Mouse (Mus musculus) hindbrain, embryonic 13.5 days (tissue): ENCODE measurements at regions not wholly inside any gene's neighbourhood (a gene's known extent, or its start where the extent isn't known, plus 50 kb on each side); places are given as distances from the start of the nearest gene placed in this dataset.

Source experiments
- ATAC-seq: fragments of 200-750 bp; cut with Nextera tagmentation; 2 replicates; pipeline ENCODE4 v1.8.0; 2017; ENCODE audit warnings: moderate TSS enrichment; ENCODE audit not compliant: low FRiP score
- H3K27ac ChIP-seq: fragments of 300-500 bp; sonication (generic); 2 replicates; pipeline ENCODE4 v1.5.1; 2015; ENCODE audit warnings: inconsistent platforms, mild to moderate bottlenecking, moderate library complexity
- H3K27me3 ChIP-seq: fragments of 300-500 bp; sonication (generic); 2 replicates; pipeline ENCODE4 v1.6.1; 2015; ENCODE audit warnings: mild to moderate bottlenecking, inconsistent platforms
- H3K36me3 ChIP-seq: fragments of 300-500 bp; sonication (generic); 2 replicates; pipeline ENCODE4 v1.6.1; 2015; ENCODE audit warnings: mild to moderate bottlenecking, inconsistent platforms
- H3K4me1 ChIP-seq: fragments of 300-500 bp; sonication (generic); replicated peaks from 2 replicates; pipeline ENCODE4 v1.6.1; 2015; ENCODE audit warnings: inconsistent platforms
- H3K4me2 ChIP-seq: fragments of 300-500 bp; sonication (generic); 2 replicates; pipeline ENCODE4 v1.6.1; 2015; ENCODE audit warnings: inconsistent platforms, mild to moderate bottlenecking, moderate library complexity
- H3K4me3 ChIP-seq: fragments of 300-500 bp; sonication (generic); 2 replicates; pipeline ENCODE4 v1.5.1; 2015; ENCODE audit warnings: mild to moderate bottlenecking, inconsistent platforms
- H3K9ac ChIP-seq: fragments of 300-500 bp; sonication (generic); 2 replicates; pipeline ENCODE4 v1.6.1; 2015; ENCODE audit warnings: mild to moderate bottlenecking, inconsistent platforms
- H3K9me3 ChIP-seq: fragments of 300-500 bp; sonication (generic); 2 replicates; pipeline ENCODE4 v1.6.1; 2016; ENCODE audit warnings: inconsistent platforms
- WGBS: fragments of 180-500 bp; shearing (Covaris S2); methylation state at CpG from one replicate; pipeline ENCODE4 v1.1.7; 2015; 5-methylcytosine and 5-hydroxymethylcytosine counted together

DNA sequence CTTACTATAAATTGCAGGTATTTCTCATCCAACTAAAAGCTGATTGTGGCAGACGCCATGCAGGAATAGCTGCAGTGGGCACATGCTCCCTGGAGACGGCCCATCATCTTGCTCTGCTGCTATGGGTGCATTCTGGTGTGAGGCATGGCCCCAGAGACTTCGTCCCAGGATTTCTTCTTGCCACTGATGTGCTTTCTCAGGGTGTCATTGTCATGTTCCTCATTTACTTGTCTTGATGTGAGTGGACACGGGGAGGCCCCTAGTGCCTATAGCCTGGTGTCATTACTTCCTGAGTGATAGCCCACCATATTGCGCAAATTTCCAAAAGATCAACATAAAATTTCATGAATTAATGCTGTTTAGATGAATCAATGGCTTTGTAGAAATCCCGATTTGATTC is 336.5 kb downstream of the Gm49356 start:
- H3K4me2 ChIP-seq: no peak overlapping the region
- WGBS: 88% methylated on average over 6 of the region's 6 CpGs
- no peaks in the 10 kb centered on the region for H3K36me3 ChIP-seq
- no peak overlapping the region for H3K4me3 ChIP-seq
- H3K4me1 ChIP-seq: no peaks in the 10 kb centered on the region
- H3K27ac ChIP-seq: no peak overlapping the region
- no peak overlapping the region for H3K9ac ChIP-seq
- no peaks in the 10 kb centered on the region for H3K9me3 ChIP-seq
- no peak for ATAC-seq
- H3K27me3 ChIP-seq: no peaks in the 10 kb centered on the region

DNA sequence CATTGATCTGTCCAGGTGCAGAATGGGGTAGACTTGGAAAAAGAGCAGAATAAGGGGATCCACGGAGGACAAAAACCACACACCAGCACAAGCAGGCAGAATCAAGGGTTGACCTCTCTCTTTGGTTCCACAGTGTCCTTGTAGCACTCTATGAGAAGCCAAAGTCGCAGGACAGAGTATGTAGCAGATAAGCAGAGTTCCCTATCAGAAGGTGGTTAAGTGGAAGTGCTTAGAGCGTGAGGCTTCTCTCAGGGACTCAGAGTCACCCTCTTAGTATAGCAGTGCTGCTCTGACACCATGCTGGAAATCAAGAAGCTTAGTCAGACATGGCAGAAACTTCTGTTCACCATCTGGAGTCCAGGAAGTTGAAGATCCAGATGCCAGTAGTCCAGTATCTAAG is 338.2 kb downstream of the Gm49356 start:
- no peaks in the 10 kb centered on the region for H3K36me3 ChIP-seq
- no peak overlapping the region for H3K4me2 ChIP-seq
- no peaks in the 10 kb centered on the region for H3K4me1 ChIP-seq
- no peak overlapping the region for H3K4me3 ChIP-seq
- WGBS: 88% methylated on average over 3 of the region's 3 CpGs
- no peaks in the 10 kb centered on the region for H3K27me3 ChIP-seq
- no peaks in the 10 kb centered on the region for H3K9me3 ChIP-seq
- no peak overlapping the region for H3K27ac ChIP-seq
- ATAC-seq: no peak
- no peak overlapping the region for H3K9ac ChIP-seq

- Histone ChIP-seq H3K4me2 (no peak overlapping the region), H3K27ac (no peak overlapping the region), H3K27me3 (no peaks in the 10 kb centered on the region), H3K9me3 (no peaks in the 10 kb centered on the region), H3K9ac (no peak overlapping the region), H3K4me3 (no peak overlapping the region), H3K36me3 (no peaks in the 10 kb centered on the region), H3K4me1 (no peaks in the 10 kb centered on the region)
- no peak for ATAC-seq
Measured at GRCm38 (mm10) chr15:59230536-59230935, 341.4 kb downstream of the Gm49356 start.

DNA sequence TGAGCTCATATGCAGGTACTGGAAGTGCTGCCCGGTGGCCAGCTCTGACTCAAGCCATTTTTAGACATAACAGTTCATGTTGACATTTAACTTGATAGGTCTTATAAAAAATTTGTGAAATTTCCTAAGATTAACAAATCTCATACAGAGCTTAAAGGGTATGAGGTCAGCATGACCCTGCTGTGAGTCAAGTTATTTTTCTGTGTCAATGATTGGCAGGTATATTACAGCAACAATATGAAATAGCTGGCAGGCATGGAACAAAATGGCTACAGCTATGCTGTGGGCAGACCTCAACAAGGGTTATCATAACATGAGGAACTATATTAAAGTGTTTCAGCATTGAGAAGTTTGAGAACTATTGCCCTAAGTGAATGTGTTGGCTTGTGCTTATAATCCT is 342.6 kb downstream of the Gm49356 start:
- ATAC-seq: no peak
- H3K9ac ChIP-seq: no peak overlapping the region
- H3K27me3 ChIP-seq: no peaks in the 10 kb centered on the region
- 91% methylated on average over 1 of the region's 1 CpGs for WGBS
- no peaks in the 10 kb centered on the region for H3K9me3 ChIP-seq
- no peaks in the 10 kb centered on the region for H3K36me3 ChIP-seq
- no peak overlapping the region for H3K4me2 ChIP-seq
- H3K27ac ChIP-seq: no peak overlapping the region
- H3K4me3 ChIP-seq: no peak overlapping the region
- no peaks in the 10 kb centered on the region for H3K4me1 ChIP-seq

GRCm38 (mm10) chr15:59232290-59232689 is 343.2 kb downstream of the Gm49356 start:
- ATAC-seq: no peak
- no peak overlapping the region for H3K27ac ChIP-seq
- H3K27me3 ChIP-seq: no peaks in the 10 kb centered on the region
- no peak overlapping the region for H3K4me3 ChIP-seq
- WGBS: 88% methylated on average over 5 of the region's 5 CpGs
- H3K4me1 ChIP-seq: no peaks in the 10 kb centered on the region
- H3K9me3 ChIP-seq: no peaks in the 10 kb centered on the region
- no peaks in the 10 kb centered on the region for H3K36me3 ChIP-seq
- no peak overlapping the region for H3K4me2 ChIP-seq
- H3K9ac ChIP-seq: no peak overlapping the region

DNA sequence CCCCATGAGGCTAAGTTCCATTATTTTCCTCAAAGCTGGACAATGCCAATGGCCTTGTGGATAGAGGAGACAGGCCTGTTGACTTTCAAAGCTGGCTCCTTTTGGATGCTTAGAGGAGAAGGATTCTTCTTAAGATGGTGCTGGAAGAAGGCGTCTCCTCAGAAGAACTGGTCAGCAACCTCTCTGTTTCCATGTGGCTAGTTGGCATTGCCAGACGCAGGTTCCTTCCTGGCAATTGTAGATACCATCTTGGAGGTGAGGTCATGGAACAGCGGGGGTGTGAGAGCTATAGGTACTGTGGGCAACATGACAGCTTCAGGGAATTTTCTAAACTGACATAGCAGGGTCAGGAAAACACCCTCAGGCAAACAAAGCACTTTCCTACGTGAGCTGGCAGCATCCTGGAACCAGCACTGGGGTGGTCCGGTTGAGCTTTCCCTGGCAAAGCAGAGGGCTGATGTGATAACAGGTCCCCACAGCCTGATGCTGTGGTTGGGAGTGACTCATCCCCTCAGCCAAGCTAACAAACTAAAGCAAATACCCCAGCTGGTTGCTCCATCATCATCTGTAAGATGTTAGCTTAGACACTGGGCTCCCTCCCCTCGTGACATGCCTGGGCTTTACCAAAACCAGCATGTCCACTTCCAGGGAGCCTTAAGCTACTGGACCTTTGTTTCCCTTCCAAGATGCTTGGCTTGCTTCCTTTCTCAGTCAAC is 348.5 kb downstream of the Gm49356 start:
- Histone ChIP-seq H3K9ac (no peak overlapping the region), H3K36me3 (no peaks in the 10 kb centered on the region), H3K27me3 (no peaks in the 10 kb centered on the region), H3K27ac (no peak overlapping the region), H3K4me2 (no peak overlapping the region), H3K4me3 (no peak overlapping the region), H3K9me3 (no peaks in the 10 kb centered on the region), H3K4me1 (no peaks in the 10 kb centered on the region)
- WGBS: 83% methylated on average over 6 of the region's 6 CpGs
- ATAC-seq: no peak

DNA sequence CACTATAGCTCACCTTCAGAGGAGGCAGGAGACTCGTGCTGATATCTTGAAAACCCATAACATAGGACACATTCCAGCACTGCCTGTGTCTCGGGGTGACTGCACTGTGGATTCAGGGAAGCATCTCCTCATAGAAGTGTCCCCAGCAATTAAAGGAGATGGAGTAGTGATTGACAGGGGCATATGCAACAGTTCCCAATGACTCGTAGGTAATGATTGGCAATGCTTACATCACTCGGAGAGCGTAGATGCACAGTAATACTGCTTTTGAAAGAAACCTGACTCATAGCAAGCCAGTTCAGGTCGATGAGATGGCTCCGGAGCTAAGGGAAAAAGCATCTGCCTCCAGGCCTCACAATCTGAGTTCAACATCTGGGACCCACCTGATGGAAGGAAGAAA is 352.7 kb downstream of the Gm49356 start:
- no peaks in the 10 kb centered on the region for H3K9me3 ChIP-seq
- no peak overlapping the region for H3K4me3 ChIP-seq
- 91% methylated on average over 7 of the region's 7 CpGs for WGBS
- H3K4me1 ChIP-seq: no peaks in the 10 kb centered on the region
- no peak for ATAC-seq
- no peak overlapping the region for H3K4me2 ChIP-seq
- no peak overlapping the region for H3K9ac ChIP-seq
- no peaks in the 10 kb centered on the region for H3K27me3 ChIP-seq
- H3K27ac ChIP-seq: no peak overlapping the region
- no peaks in the 10 kb centered on the region for H3K36me3 ChIP-seq

DNA sequence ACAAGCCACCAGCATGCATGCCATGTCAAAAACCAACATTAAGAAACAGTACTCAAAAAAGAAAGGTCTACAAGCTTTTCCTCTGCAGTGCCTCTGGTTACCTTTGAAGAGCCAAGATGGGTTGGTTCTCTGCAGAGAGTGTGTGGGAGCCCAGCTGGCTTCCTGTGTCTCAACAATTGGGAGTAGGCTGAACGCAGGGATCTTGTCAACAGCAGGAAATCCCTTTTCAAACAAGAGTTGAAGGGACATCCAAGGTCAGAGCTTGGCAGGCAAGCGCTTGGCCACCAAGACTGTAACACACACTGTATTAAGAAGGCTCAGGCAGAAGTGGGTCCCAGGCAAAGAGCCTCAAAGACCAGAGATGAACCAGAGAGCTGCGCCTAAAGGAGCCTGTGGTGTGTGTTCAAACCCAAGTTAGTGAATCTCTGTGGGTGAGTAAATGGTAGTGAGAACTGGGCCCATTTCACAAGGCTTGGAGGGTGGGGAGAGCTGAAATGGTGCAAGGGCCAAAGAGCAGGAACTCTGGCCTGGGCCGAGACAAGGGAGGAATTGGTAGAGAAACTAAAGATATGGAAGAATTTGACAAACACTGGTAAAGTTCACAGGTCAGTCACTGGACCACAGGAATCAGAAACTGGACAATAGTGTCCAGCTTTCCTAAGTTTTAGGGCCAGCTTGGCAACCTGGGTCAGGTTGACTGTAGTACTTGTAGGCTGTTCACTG is 357.0 kb downstream of the Gm49356 start:
- no peak for ATAC-seq
- no peaks in the 10 kb centered on the region for H3K4me1 ChIP-seq
- no peak overlapping the region for H3K9ac ChIP-seq
- no peaks in the 10 kb centered on the region for H3K27me3 ChIP-seq
- H3K27ac ChIP-seq: no peak overlapping the region
- H3K9me3 ChIP-seq: no peaks in the 10 kb centered on the region
- no peak overlapping the region for H3K4me3 ChIP-seq
- H3K4me2 ChIP-seq: no peak overlapping the region
- WGBS: 79% methylated on average over 4 of the region's 4 CpGs
- no peaks in the 10 kb centered on the region for H3K36me3 ChIP-seq

GRCm38 (mm10) chr15:59248477-59249260 is 359.6 kb downstream of the Gm49356 start:
- Histone ChIP-seq H3K36me3 (no peaks in the 10 kb centered on the region), H3K4me2 (no peak overlapping the region), H3K4me1 (no peaks in the 10 kb centered on the region), H3K27ac (no peak overlapping the region), H3K9ac (no peak overlapping the region), H3K27me3 (no peaks in the 10 kb centered on the region), H3K4me3 (no peak overlapping the region), H3K9me3 (no peaks in the 10 kb centered on the region)
- ATAC-seq: no peak
- 62% methylated on average over 12 of the region's 12 CpGs for WGBS

- ATAC-seq: no peak
- Histone ChIP-seq H3K36me3 (no peaks in the 10 kb centered on the region), H3K4me2 (no peak overlapping the region), H3K4me3 (no peak overlapping the region), H3K9ac (no peak overlapping the region), H3K4me1 (no peaks in the 10 kb centered on the region), H3K27ac (no peak overlapping the region), H3K9me3 (no peaks in the 10 kb centered on the region), H3K27me3 (no peaks in the 10 kb centered on the region)
- 54% methylated on average over 1 of the region's 1 CpGs for WGBS
Measured at GRCm38 (mm10) chr15:59261380-59261779, 372.3 kb downstream of the Gm49356 start.

DNA sequence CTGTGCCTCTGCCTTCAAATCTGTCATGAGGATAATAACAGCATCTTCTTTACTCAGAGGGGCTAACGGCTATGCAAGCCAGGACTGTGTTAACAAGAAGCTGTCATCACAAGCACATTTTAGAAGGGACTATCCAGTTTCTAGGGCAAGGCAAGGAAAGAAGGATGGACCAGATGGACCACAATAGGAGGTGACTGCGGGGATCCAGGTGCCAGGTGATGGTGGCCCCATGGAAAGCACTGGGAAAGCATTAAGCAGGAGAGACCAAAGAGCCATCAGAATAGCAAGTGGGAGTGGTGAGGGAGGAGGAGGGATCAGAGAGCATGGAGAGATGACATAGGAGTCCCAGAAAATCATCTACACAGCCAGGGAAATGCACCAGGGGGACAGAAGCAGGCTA is 373.3 kb downstream of the Gm49356 start:
- H3K4me2 ChIP-seq: no peak overlapping the region
- no peak overlapping the region for H3K4me3 ChIP-seq
- WGBS: 86% methylated on average over 2 of the region's 2 CpGs
- no peak for ATAC-seq
- H3K9me3 ChIP-seq: no peaks in the 10 kb centered on the region
- no peak overlapping the region for H3K27ac ChIP-seq
- H3K4me1 ChIP-seq: no peaks in the 10 kb centered on the region
- no peaks in the 10 kb centered on the region for H3K27me3 ChIP-seq
- H3K36me3 ChIP-seq: no peaks in the 10 kb centered on the region
- no peak overlapping the region for H3K9ac ChIP-seq

GRCm38 (mm10) chr15:59263433-59264328 is 374.6 kb downstream of the Gm49356 start:
- H3K4me2 ChIP-seq: no peak overlapping the region
- ATAC-seq: no peak
- 74% methylated on average over 13 of the region's 13 CpGs for WGBS
- no peaks in the 10 kb centered on the region for H3K9me3 ChIP-seq
- H3K36me3 ChIP-seq: no peaks in the 10 kb centered on the region
- H3K9ac ChIP-seq: no peak overlapping the region
- H3K4me1 ChIP-seq: no peaks in the 10 kb centered on the region
- no peak overlapping the region for H3K4me3 ChIP-seq
- H3K27me3 ChIP-seq: no peaks in the 10 kb centered on the region
- H3K27ac ChIP-seq: no peak overlapping the region
